Mouse (Mus musculus) stomach, embryonic 16.5 days (tissue): ENCODE results near the gene Sorbs1. TPM values are rescaled to one million over a fixed set of nuclear protein-coding genes. Genes with fewer than 3 reads are reported as not detected.

Experiments
- ATAC-seq: fragments of 200-750 bp; cut with Nextera tagmentation; 2 replicates; pipeline ENCODE4 v1.8.0; 2017; ENCODE audit warnings: moderate number of reproducible peaks, moderate TSS enrichment; ENCODE audit not compliant: insufficient read depth, low FRiP score
- H3K27ac ChIP-seq: fragments of 300-500 bp; sonication (generic); 2 replicates; pipeline ENCODE4 v1.5.1; 2014; ENCODE audit warnings: low read length
- H3K27me3 ChIP-seq: fragments of 300-500 bp; sonication (generic); 2 replicates; pipeline ENCODE4 v1.6.1; 2014; ENCODE audit warnings: low read length, control low read depth, mixed read lengths; ENCODE audit not compliant: control insufficient read depth, insufficient read depth
- H3K36me3 ChIP-seq: fragments of 300-500 bp; sonication (generic); 2 replicates; pipeline ENCODE4 v1.6.1; 2014; ENCODE audit warnings: low read length; ENCODE audit not compliant: control insufficient read depth, insufficient read depth
- H3K4me1 ChIP-seq: fragments of 300-500 bp; sonication (generic); 2 replicates; pipeline ENCODE4 v1.6.1; 2014; ENCODE audit warnings: low read length, control low read depth, mixed read lengths; ENCODE audit not compliant: control insufficient read depth, insufficient read depth
- H3K4me2 ChIP-seq: fragments of 300-500 bp; sonication (generic); 2 replicates; pipeline ENCODE4 v1.6.1; 2014; ENCODE audit warnings: low read depth, low read length, mixed read lengths
- H3K4me3 ChIP-seq: fragments of 300-500 bp; sonication (generic); replicated peaks from 2 replicates; pipeline ENCODE4 v1.5.1; 2014; ENCODE audit warnings: mild to moderate bottlenecking, low read length
- H3K9ac ChIP-seq: fragments of 300-500 bp; sonication (generic); 2 replicates; pipeline ENCODE4 v1.6.1; 2014; ENCODE audit warnings: low read length
- H3K9me3 ChIP-seq: fragments of 300-500 bp; sonication (generic); replicated peaks from 2 replicates; pipeline ENCODE4 v1.6.1; 2016; ENCODE audit warnings: low read length, control low read depth; ENCODE audit not compliant: control insufficient read depth
- WGBS: fragments of 180-500 bp; shearing (Covaris S2); extraction: QIAGEN DNeasy Blood & Tissue Kit; methylation state at CpG from one replicate; pipeline ENCODE4 v1.1.7; 2014; 5-methylcytosine and 5-hydroxymethylcytosine counted together
- polyA plus RNA-seq: library from polyadenylated mRNA; unstranded; fragments of >200 nt; fragmentation: Nextera tagmentation; extraction: Ambion mirVana; gene quantifications from 2 replicates; pipeline ENCODE4 v1.2.1, GENCODE M21; 2015

Gene Sorbs1
- polyA plus RNA-seq, 1 experiment from 2014 or later: 106 TPM

DNA sequence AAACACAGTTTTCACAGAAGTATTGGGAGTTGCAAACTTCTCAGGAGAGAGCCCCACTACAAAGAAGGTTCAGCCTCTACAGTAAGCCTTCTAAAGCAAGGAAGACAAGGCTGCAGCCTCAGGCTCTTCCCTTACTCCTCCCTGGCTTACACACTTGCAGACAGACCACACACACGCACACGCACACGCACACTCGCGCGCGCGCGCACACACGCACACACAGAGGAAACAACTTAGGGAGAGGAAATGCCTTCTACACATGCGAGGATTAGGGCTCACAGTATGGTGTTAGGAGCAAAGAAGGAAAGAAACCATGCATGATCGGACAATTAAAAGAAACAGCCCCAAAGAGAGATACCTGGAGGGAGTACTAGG lies 118.3 kb downstream of the Sorbs1 start:
- Histone ChIP-seq H3K4me3 (no peak overlapping the region), H3K27ac (peak overlapping the region; percentile 90), H3K36me3 (no peaks in the 10 kb centered on the region), H3K27me3 (no peaks in the 10 kb centered on the region), H3K9me3 (no peaks in the 10 kb centered on the region), H3K4me1 (peaks cover 13% of the 10 kb centered on the region), H3K9ac (peak overlapping the region; percentile 44; the same call in 1 of the 2 replicates), H3K4me2 (peak overlapping the region; percentile 19)
- no peak for ATAC-seq
- WGBS: 82% methylated on average over 12 of the region's 12 CpGs

DNA sequence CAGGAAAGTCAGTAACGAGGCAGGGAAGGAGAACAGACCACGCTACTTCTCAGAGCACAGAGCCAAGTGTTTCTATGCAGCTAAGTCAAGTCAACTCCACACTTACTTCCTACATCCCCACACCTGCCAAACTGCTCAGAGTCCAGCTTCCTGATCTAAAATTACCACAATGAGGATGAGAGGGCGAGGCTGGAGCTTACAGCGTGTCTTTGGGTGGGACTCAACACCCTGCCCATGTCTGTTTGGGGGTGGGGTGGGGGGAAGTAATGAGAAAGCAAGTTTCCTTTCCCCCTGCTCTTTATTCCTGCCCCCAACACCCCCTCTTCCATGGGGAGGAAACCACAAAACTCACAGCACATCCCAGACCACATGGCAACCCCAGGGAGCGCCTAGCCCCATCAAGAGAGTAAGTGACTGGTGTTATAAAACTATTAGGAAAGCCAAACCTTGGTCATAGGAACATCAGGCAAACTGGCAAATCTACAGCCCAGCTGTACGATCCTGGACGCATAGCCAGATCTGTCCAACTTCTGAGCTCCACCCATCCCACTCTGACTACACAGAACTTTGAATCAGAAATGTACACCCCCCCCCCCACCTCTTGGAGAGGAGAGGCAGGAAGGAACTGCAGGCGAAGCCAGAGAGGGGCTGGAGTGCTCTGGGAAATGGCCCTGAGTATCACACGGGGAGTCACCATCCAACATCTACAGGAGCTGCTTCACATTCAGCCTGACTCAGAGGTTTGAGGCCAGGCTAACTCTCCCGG lies 118.8 kb downstream of the Sorbs1 start:
- Histone ChIP-seq H3K4me2 (peak overlapping the region; percentile 19; the same call in 1 of the 2 replicates), H3K4me3 (no peak overlapping the region), H3K9ac (peak overlapping the region; percentile 44; the same call in 1 of the 2 replicates), H3K27me3 (no peaks in the 10 kb centered on the region), H3K27ac (peak overlapping the region; percentile 90), H3K36me3 (no peaks in the 10 kb centered on the region), H3K4me1 (peaks cover 13% of the 10 kb centered on the region), H3K9me3 (no peaks in the 10 kb centered on the region)
- ATAC-seq: peak; percentile 73
- WGBS: 40% methylated on average over 10 of the region's 10 CpGs

DNA sequence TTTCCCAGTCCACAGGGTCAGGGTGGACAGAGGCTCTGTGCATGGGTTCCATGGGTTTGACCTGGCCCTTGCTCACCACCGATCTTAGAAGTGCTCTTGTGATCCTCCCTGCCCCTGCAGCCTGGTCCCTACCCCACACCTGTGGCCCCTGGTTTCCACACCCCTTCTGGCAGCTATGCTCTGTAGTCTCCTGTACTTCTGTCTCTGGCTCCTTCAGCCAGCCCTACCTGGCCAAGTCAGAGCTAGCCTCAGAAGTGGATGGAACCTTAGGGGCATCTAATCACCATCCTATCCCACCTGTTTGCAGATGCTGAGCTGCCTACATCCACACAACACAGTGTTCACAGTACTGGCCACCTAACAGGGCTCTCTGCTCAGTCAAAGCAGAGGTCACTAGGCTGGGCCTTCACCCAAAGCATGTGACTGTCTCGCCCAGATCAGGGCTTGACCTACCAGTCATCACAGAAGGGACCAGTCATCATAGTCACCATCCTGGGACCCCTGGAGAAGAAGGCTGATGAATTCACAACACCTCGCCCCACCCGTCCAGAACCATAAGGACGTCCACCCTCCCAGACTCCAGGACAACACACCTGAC lies 120.7 kb downstream of the Sorbs1 start:
- WGBS: 90% methylated on average over 5 of the region's 5 CpGs
- H3K36me3 ChIP-seq: no peaks in the 10 kb centered on the region
- no peak overlapping the region for H3K4me2 ChIP-seq

DNA sequence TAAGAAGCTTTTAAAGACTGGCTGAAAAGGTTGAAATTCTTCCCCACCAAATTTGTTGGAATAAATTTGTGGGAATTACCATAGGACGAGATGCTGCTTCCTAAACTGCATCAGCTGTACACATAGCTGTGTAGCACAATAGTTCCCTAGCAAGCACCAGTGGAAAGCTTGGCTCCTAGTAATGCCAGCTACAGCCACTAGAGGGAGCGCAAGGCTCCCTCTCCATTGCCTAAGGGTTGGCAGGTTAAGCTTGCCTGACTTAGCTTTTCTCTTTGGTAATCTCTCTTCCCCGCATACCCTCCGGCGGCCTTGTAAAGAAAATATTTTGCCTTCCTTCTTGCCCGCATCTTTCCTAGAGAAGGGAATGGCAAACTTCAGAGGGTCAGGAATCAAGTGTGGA lies 122.1 kb downstream of the Sorbs1 start:
- no peak overlapping the region for H3K4me3 ChIP-seq
- 10% methylated on average over 6 of the region's 6 CpGs for WGBS
- ATAC-seq: peak; percentile 27; the same call in 1 of the 2 replicates

More for the DNA sequence above, 120.7 kb downstream of the Sorbs1 start:
- no peak overlapping the region for H3K4me3 ChIP-seq
- H3K27ac ChIP-seq: no peak overlapping the region
- H3K9ac ChIP-seq: no peak overlapping the region
- peaks cover 13% of the 10 kb centered on the region for H3K4me1 ChIP-seq
- no peaks in the 10 kb centered on the region for H3K9me3 ChIP-seq
- H3K27me3 ChIP-seq: no peaks in the 10 kb centered on the region
- ATAC-seq: no peak

DNA sequence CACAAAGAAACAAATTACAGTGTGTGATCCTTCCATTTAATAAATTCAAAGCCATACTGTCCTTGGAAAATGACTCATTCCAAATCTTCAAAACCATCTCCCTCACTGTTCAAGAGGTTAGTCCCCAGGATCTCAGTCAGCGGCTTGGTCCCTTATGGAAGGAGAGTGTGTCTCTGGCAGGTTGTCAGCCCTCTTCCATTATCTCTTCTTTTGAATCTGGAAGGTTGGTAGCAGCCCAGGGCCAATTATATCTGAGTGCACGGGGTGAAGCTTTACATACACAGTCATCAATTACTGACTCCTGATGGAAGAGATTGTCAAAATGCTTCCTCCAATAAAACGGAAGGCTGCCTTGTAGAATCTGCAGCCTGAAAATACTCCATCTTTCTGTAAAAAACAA lies 126.7 kb downstream of the Sorbs1 start:
- Histone ChIP-seq H3K4me3 (no peak overlapping the region), H3K9ac (no peak overlapping the region), H3K4me2 (no peak overlapping the region), H3K36me3 (no peaks in the 10 kb centered on the region), H3K9me3 (no peaks in the 10 kb centered on the region), H3K27me3 (no peaks in the 10 kb centered on the region), H3K4me1 (no peaks in the 10 kb centered on the region), H3K27ac (no peak overlapping the region)
- 58% methylated on average over 3 of the region's 3 CpGs for WGBS
- no peak for ATAC-seq

More for the DNA sequence above, 122.1 kb downstream of the Sorbs1 start:
- Histone ChIP-seq H3K36me3 (no peaks in the 10 kb centered on the region), H3K27me3 (no peaks in the 10 kb centered on the region), H3K4me1 (peaks cover 13% of the 10 kb centered on the region), H3K27ac (no peak overlapping the region), H3K9ac (no peak overlapping the region), H3K4me2 (no peak overlapping the region), H3K9me3 (no peaks in the 10 kb centered on the region)

DNA sequence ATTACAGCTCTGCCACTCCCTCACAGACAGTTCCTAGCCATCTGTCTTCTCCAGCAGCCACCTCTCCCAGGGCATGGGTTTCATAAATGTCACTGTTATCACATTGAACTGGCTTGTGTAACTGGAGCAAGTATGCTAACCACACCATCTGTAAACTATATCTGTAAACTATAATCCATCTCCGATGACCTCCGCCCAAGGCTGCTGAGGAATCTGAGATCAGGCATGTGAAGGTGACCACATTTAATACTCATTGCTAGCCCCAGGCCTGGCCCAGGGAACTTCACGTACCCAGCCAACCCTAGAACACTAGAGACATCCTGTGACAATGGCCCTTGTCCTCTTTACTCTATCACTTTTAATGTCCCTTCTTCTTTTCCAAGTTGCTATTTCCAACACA lies 128.2 kb downstream of the Sorbs1 start:
- 90% methylated on average over 3 of the region's 3 CpGs for WGBS
- no peaks in the 10 kb centered on the region for H3K27me3 ChIP-seq
- no peaks in the 10 kb centered on the region for H3K9me3 ChIP-seq
- H3K36me3 ChIP-seq: no peaks in the 10 kb centered on the region
- H3K4me1 ChIP-seq: no peaks in the 10 kb centered on the region
- no peak overlapping the region for H3K4me3 ChIP-seq
- no peak overlapping the region for H3K4me2 ChIP-seq
- no peak for ATAC-seq
- H3K27ac ChIP-seq: no peak overlapping the region
- H3K9ac ChIP-seq: no peak overlapping the region

DNA sequence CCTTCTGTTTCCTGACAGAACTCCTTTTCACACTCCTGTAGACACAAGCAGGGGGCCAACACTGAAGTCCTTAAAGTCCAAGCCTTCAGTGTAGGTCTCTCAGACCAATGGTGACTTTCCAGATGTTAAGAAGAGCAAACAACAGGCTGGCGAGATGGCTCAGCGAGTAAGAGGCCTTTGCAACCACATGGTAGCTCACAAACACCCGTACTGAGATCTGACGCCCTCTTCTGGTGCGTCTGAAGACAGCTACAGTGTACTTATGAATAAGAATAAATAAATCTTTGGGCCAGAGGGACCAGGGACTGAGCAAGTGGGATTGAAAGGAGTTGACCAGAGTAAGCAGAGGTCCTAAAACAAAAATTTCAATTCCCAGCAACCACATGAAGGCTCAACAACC lies 129.6 kb downstream of the Sorbs1 start:
- no peak for ATAC-seq
- H3K27me3 ChIP-seq: no peaks in the 10 kb centered on the region
- H3K4me2 ChIP-seq: no peak overlapping the region
- no peaks in the 10 kb centered on the region for H3K4me1 ChIP-seq
- no peak overlapping the region for H3K4me3 ChIP-seq
- H3K36me3 ChIP-seq: no peaks in the 10 kb centered on the region
- peak overlapping the region; percentile 55; the same call in 1 of the 2 replicates for H3K27ac ChIP-seq
- no peak overlapping the region for H3K9ac ChIP-seq
- 48% methylated on average over 5 of the region's 5 CpGs for WGBS
- no peaks in the 10 kb centered on the region for H3K9me3 ChIP-seq

DNA sequence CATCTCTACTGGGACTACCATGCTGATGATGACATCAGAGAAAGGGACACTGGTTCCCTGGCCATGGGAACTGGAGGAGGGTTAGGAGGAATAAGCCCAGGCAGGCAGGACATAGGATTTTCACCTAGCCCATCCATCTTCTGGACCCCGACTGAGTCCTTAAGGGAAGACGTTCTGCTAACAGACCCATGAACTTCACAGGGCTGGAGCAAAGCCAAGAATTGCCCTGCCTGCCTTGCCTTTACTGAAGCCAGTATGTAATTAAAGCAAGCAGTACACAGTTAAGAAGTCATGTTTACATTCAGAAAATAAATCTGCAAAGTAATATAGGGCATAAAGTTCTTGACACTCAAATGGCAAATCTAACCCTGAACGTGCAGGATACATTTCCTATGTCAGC lies 132.9 kb downstream of the Sorbs1 start:
- no peak overlapping the region for H3K27ac ChIP-seq

DNA sequence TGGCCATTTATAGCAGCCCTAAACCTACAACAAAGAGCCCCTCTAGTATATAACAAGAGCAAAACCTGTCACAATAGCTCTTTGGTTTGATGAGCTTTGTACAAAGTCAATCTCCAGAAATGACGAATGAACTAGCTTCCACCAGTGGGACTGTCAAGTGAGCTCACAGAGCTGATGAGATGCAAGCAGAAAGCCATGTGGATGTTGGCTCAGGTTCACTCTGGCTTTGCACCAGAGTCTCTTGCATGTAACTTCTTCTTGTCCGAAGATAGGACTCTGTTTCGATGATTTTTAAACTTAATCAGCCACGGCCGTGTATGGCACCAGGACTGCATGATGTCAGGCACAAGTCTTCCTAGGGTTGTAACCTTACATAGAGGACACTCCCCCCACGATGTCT lies 133.6 kb downstream of the Sorbs1 start:
- no peaks in the 10 kb centered on the region; the same call in 1 of the 2 replicates for H3K4me1 ChIP-seq
- H3K36me3 ChIP-seq: no peaks in the 10 kb centered on the region
- no peak overlapping the region for H3K4me3 ChIP-seq
- H3K27ac ChIP-seq: no peak overlapping the region
- no peak for ATAC-seq
- no peak overlapping the region for H3K9ac ChIP-seq
- no peak overlapping the region for H3K4me2 ChIP-seq
- no peaks in the 10 kb centered on the region for H3K27me3 ChIP-seq
- 63% methylated on average over 6 of the region's 6 CpGs for WGBS
- H3K9me3 ChIP-seq: no peaks in the 10 kb centered on the region

More for the DNA sequence above, 132.9 kb downstream of the Sorbs1 start:
- WGBS: 25% methylated on average over 3 of the region's 3 CpGs
- Histone ChIP-seq H3K9ac (no peak overlapping the region), H3K4me1 (no peaks in the 10 kb centered on the region; the same call in 1 of the 2 replicates), H3K36me3 (no peaks in the 10 kb centered on the region), H3K9me3 (no peaks in the 10 kb centered on the region), H3K4me2 (no peak overlapping the region), H3K27me3 (no peaks in the 10 kb centered on the region), H3K4me3 (no peak overlapping the region)
- no peak for ATAC-seq
